Mouse (Mus musculus): ENCODE results near the gene Plekhg1.

The Plekhg1 gene

GRCm38 (mm10) chr10:3741791-3742190, 1.6 kb downstream of the Plekhg1 start:
- no peak for DNase-seq (ENCODE audit: low spot score in 2 of 2)

- DNase-seq (ENCODE audit: low spot score in 2 of 2) = no peak
These were observed 2.9 kb downstream of the Plekhg1 start for GRCm38 (mm10) chr10:3743069-3743468.

- DNase-seq (ENCODE audit: low spot score in 2 of 2) = no peak
These were observed 3.7 kb downstream of the Plekhg1 start for GRCm38 (mm10) chr10:3743826-3744225.

- DNase-seq (ENCODE audit: low spot score in 2 of 2) = no peak
These were observed 6.8 kb downstream of the Plekhg1 start for GRCm38 (mm10) chr10:3746794-3747518.

- DNase-seq (ENCODE audit: low spot score in 2 of 2) = no peak
These were observed 9.4 kb downstream of the Plekhg1 start for GRCm38 (mm10) chr10:3749580-3749979.

GRCm38 (mm10) chr10:3761992-3762391, 21.8 kb downstream of the Plekhg1 start:
- DNase-seq (ENCODE audit: low spot score in 2 of 2) = no peak

- DNase-seq (ENCODE audit: low spot score in 2 of 2) = no peak
These were observed 23.0 kb downstream of the Plekhg1 start for GRCm38 (mm10) chr10:3763199-3763598.

- DNase-seq (ENCODE audit: low spot score in 2 of 2) = no peak
These were observed 29.0 kb downstream of the Plekhg1 start for GRCm38 (mm10) chr10:3769131-3769530.

- DNase-seq (ENCODE audit: low spot score in 2 of 2) = no peak
These were observed 34.2 kb downstream of the Plekhg1 start for GRCm38 (mm10) chr10:3774330-3774729.

GRCm38 (mm10) chr10:3776761-3777160, 36.6 kb downstream of the Plekhg1 start:
- DNase-seq (ENCODE audit: low spot score in 2 of 2) = no peak

GRCm38 (mm10) chr10:3785362-3785761, 45.2 kb downstream of the Plekhg1 start:
- DNase-seq (ENCODE audit: low spot score in 2 of 2) = no peak

GRCm38 (mm10) chr10:3786531-3786930, 46.4 kb downstream of the Plekhg1 start:
- DNase-seq (ENCODE audit: low spot score in 2 of 2) = no peak

- DNase-seq (ENCODE audit: low spot score in 2 of 2) = no peak
These were observed 46.8 kb downstream of the Plekhg1 start for GRCm38 (mm10) chr10:3787006-3787405.

- DNase-seq (ENCODE audit: low spot score in 2 of 2) = no peak
These were observed 53.7 kb downstream of the Plekhg1 start for GRCm38 (mm10) chr10:3793825-3794224.

- no peak for DNase-seq (ENCODE audit: low spot score in 2 of 2)
These were observed 59.3 kb downstream of the Plekhg1 start for GRCm38 (mm10) chr10:3799455-3799854.

- no peak for DNase-seq (ENCODE audit: low spot score in 2 of 2)
These were observed 61.1 kb downstream of the Plekhg1 start for GRCm38 (mm10) chr10:3801254-3801653.

- DNase-seq (ENCODE audit: low spot score in 2 of 2) = no peak
These were observed 65.2 kb downstream of the Plekhg1 start for GRCm38 (mm10) chr10:3805334-3805733.

- no peak for DNase-seq (ENCODE audit: low spot score in 2 of 2)
These were observed 67.8 kb downstream of the Plekhg1 start for GRCm38 (mm10) chr10:3807980-3808379.

GRCm38 (mm10) chr10:3810476-3811273, 70.5 kb downstream of the Plekhg1 start:
- no peak for DNase-seq (ENCODE audit: low spot score in 2 of 2)

- DNase-seq (ENCODE audit: low spot score in 2 of 2) = no peak
These were observed 79.0 kb downstream of the Plekhg1 start for GRCm38 (mm10) chr10:3818940-3819701.

GRCm38 (mm10) chr10:3823826-3824225, 83.7 kb downstream of the Plekhg1 start:
- no peak for DNase-seq (ENCODE audit: low spot score in 2 of 2)

- no peak for DNase-seq (ENCODE audit: low spot score in 2 of 2)
These were observed 85.9 kb downstream of the Plekhg1 start for GRCm38 (mm10) chr10:3826043-3826442.
